Comparison of ENCODE assay signal across 8 mouse cellular contexts in the genomic region with DNA sequence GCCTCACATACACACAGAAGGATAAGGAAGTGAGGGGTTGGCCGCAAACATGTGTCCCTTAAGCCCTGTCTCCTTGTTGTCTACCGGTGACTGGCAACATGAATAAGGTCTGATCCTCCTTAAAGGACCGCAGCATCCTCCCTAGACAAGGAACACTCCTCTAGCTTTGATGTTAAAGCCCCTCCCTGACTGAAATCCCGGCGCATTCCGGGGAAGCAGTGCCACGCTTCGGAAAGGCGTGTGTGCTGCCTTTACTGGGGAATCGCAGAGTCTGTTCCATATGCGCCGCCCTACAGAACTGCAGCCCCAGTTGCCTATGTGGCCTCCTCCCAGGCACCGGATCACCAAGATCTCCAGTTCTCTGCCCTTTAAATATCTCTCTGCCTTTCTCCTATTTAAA. TPM values are rescaled to one million over a fixed set of nuclear protein-coding genes. Genes with fewer than 3 reads are reported as not detected.
DNase-seq lines count a peak whose midpoint lies in the region; ATAC-seq and TF ChIP-seq lines count a peak whose summit lies in the region.

No protein-coding gene starts in this region.

- no peak for TF ChIP-seq POLR2A in olfactory bulb, adult 2 months (IDR thresholded peaks at IDR 0.05; ENCODE audit: insufficient read depth, low read depth, low read length)

- peaks cover 4% of the 10 kb centered on the region; the same call in 1 of the 2 replicates for H3K36me3 ChIP-seq in heart, embryonic 10.5 days
- no peaks in the 10 kb centered on the region for H3K36me3 ChIP-seq in kidney, postnatal 0 days (ENCODE audit: insufficient read depth, low read length)
- H3K36me3 ChIP-seq in liver, embryonic 13.5 days, result no peaks in the 10 kb centered on the region

- peak overlapping the region; percentile 100 for H3K4me2 ChIP-seq in kidney, postnatal 0 days (ENCODE audit: low read length)
- peak overlapping the region; percentile 71 for H3K4me2 ChIP-seq in liver, embryonic 13.5 days

- H3K27ac ChIP-seq in heart, embryonic 10.5 days, result peak overlapping the region; percentile 94
- H3K27ac ChIP-seq in kidney, postnatal 0 days, result no peak overlapping the region
- H3K27ac ChIP-seq in liver, embryonic 13.5 days, result no peak overlapping the region
- no peak overlapping the region for H3K27ac ChIP-seq in olfactory bulb, adult 2 months (ENCODE audit: insufficient read depth, low read depth, low read length)

- peak; percentile 90 for DNase-seq in brain, adult 2 months (ENCODE audit: low read depth, low spot score)
- DNase-seq in heart, embryonic 10.5 days (ENCODE audit: low spot score), result no peak
- DNase-seq in kidney, postnatal 0 days (ENCODE audit: low spot score), result no peak
- DNase-seq in liver, embryonic 13.5 days, result no peak
- DNase-seq in gastrocnemius, adult 8-10 months (ENCODE audit: low spot score in 2 of 2), result no peak

- H3K4me1 ChIP-seq in heart, embryonic 10.5 days, result peaks cover 67% of the 10 kb centered on the region
- peaks cover 5% of the 10 kb centered on the region; the same call in 1 of the 2 replicates for H3K4me1 ChIP-seq in kidney, postnatal 0 days (replicated peaks; ENCODE audit: insufficient read depth, low read length)
- H3K4me1 ChIP-seq in liver, embryonic 13.5 days (replicated peaks), result peaks cover 5% of the 10 kb centered on the region; the same call in 1 of the 2 replicates
- peaks cover 15% of the 10 kb centered on the region for H3K4me1 ChIP-seq in olfactory bulb, adult 2 months (ENCODE audit: control insufficient read depth, insufficient read depth, low read length)

- H3K4me3 ChIP-seq in heart, embryonic 10.5 days, result peak overlapping the region; percentile 97
- H3K4me3 ChIP-seq in kidney, postnatal 0 days (replicated peaks; ENCODE audit: low read depth, low read length), result peak overlapping the region; percentile 68
- H3K4me3 ChIP-seq in liver, embryonic 13.5 days (replicated peaks), result peak overlapping the region; percentile 59
- H3K4me3 ChIP-seq in olfactory bulb, adult 2 months (ENCODE audit: insufficient read depth, low read depth, low read length), result peak overlapping the region; percentile 53

- WGBS in heart, embryonic 10.5 days, result 1% methylated on average over 13 of the region's 13 CpGs
- 1% methylated on average over 13 of the region's 13 CpGs for WGBS in kidney, postnatal 0 days
- WGBS in liver, embryonic 13.5 days (ENCODE audit: insufficient replicate concordance), result 3% methylated on average over 13 of the region's 13 CpGs
- 2% methylated on average over 13 of the region's 13 CpGs for WGBS in olfactory bulb, adult 2 months

- ATAC-seq in common myeloid progenitor, adult 5-6 weeks (replicated peaks; ENCODE audit: low read depth, poor library complexity, severe bottlenecking), result peak; percentile 56; the same call in 1 of the 2 replicates
- no peak for ATAC-seq in kidney, postnatal 0 days (replicated peaks; ENCODE audit: low FRiP score, low read depth)
- no peak for ATAC-seq in liver, embryonic 13.5 days (ENCODE audit: low read depth)
- no peak for ATAC-seq in activated CD4-positive, CD25-positive, alpha-beta regulatory T cell, adult 4 months

- peaks cover 20% of the 10 kb centered on the region; the same call in 1 of the 2 replicates for H3K27me3 ChIP-seq in heart, embryonic 10.5 days (ENCODE audit: insufficient read depth, poor library complexity, severe bottlenecking)
- peaks cover 22% of the 10 kb centered on the region for H3K27me3 ChIP-seq in kidney, postnatal 0 days (ENCODE audit: insufficient read depth, low read length)
- H3K27me3 ChIP-seq in liver, embryonic 13.5 days, result peaks cover 91% of the 10 kb centered on the region

- no peak overlapping the region for H3K9ac ChIP-seq in kidney, postnatal 0 days (ENCODE audit: low read depth, low read length)
- no peak overlapping the region for H3K9ac ChIP-seq in liver, embryonic 13.5 days

- TF ChIP-seq CTCF in kidney, postnatal 0 days (IDR thresholded peaks at IDR 0.05; ENCODE audit: low read depth), result peak; percentile 4; the same call in 1 of the 2 replicates
- TF ChIP-seq CTCF in olfactory bulb, adult 2 months (IDR thresholded peaks at IDR 0.05; ENCODE audit: insufficient read depth, low read depth, low read length), result no peak

- H3K9me3 ChIP-seq in heart, embryonic 10.5 days, result no peaks in the 10 kb centered on the region
- no peaks in the 10 kb centered on the region for H3K9me3 ChIP-seq in kidney, postnatal 0 days (replicated peaks; ENCODE audit: low read length)
- no peaks in the 10 kb centered on the region for H3K9me3 ChIP-seq in liver, embryonic 13.5 days (replicated peaks)

RNA-seq across cellular contexts. Expression of a gene that starts 1.6 kb away (rescaled TPM):
- total RNA-seq in common myeloid progenitor, adult 5-6 weeks (2017), result 0.39 and 0.46 TPM in 2 replicates
- polyA plus RNA-seq in heart, embryonic 10.5 days (2016; fragmentation: Nextera tagmentation; extraction: Ambion mirVana), result 7.2 and 7.8 TPM in 2 replicates
- 0.82 and 0.83 TPM in 2 replicates for polyA plus RNA-seq in kidney, postnatal 0 days (2015; fragmentation: Nextera tagmentation; extraction: Ambion mirVana)
- 0.24 and 0.34 TPM in 2 replicates for polyA plus RNA-seq in liver, embryonic 13.5 days (2015; fragmentation: Nextera tagmentation; extraction: Ambion mirVana)
- polyA plus RNA-seq in olfactory bulb, adult 2 months (2012; ENCODE audit: insufficient read depth, insufficient read length, low replicate concordance, missing spikeins), result not detected in 2 replicates
- not detected for polyA plus RNA-seq in activated CD4-positive, CD25-positive, alpha-beta regulatory T cell, adult 4 months (2017; shearing (Covaris generic))
- 1 to 10 TPM; 1.6 to 2.9 (median 2.0) TPM for total RNA-seq in gastrocnemius, adult 8-10 months (2022)
